Mouse (Mus musculus): ENCODE results near the gene Vmn1r107.
"Not testable (repeated sequence)": the region's sequence is repeated elsewhere in the genome, so short reads cannot be mapped to it uniquely, and the experiment has no call there.

Vmn1r107 gene

GRCm38 (mm10) chr7:20668618-20669017 lies at the start of gene Vmn1r107:
Vmn1r107 (plus strand) TSS chr7:20668918.
- DNase-seq (ENCODE audit: low read depth): not testable (repeated sequence)

DNA sequence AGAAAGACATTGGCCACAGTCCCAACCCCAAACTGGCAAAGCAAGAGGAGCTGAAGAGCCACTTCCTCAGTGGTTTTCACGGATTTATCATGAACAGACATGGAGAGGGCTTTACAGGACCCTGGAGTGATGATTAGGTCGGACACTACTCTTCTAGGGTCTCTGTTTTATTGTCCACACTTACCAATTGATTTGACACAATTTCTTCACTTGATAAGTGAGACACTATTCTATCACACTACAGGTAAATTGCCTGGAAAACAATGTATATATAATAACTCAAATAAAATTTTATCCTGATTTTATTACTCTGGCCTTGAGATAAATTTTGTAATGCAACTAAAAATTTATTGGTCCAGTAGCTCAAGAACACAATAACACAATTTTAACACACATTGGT lies 34.4 kb downstream of the Vmn1r107 start, which contains the start of gene Vmn1r111:
Gene Vmn1r111 (minus strand): TSS at position 101 of the 400 bp plus-strand sequence.
- DNase-seq (ENCODE audit: low read depth): not testable (repeated sequence)
